Mouse (Mus musculus) brain, embryonic 14.5 days (tissue): ENCODE results near the gene Acbd3.

Experiments
- CTCF ChIP-seq: fragments of 200-500 bp; IDR thresholded peaks from 2 replicates; pipeline ENCODE4 v1.5.1; 2012; ENCODE audit warnings: inconsistent platforms, mild to moderate bottlenecking, moderate library complexity, borderline replicate concordance; ENCODE audit not compliant: insufficient read depth, insufficient read length; ENCODE audit errors: extremely low read depth
- POLR2A ChIP-seq: fragments of 200-500 bp; IDR thresholded peaks from 2 replicates; pipeline ENCODE4 v1.6.1; 2012; ENCODE audit warnings: mild to moderate bottlenecking, inconsistent platforms, borderline replicate concordance; ENCODE audit not compliant: poor library complexity, insufficient read depth, insufficient read length, severe bottlenecking; ENCODE audit errors: extremely low read depth

DNA sequence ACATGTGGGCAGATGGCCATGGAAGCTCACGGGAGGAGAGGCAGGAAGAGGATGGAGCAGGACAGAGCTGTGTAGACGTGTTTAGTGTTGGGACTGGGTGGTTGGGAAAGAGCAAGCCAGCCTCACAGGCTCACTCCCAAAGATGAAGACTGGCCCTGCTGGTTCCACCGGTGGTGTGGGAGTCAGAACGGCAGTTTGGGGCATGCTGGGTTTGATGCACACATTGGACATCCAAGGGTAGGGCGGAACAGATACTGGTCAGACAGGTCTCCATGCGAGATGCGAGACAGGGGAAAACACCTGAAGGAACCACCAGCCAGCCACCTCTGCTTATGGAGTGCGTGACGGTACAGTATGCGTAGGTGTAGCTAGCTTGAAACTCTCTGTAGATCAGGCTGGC, 53.1 kb downstream of the Acbd3 start:
- TF ChIP-seq POLR2A (no peak), CTCF (no peak)
